Mouse (Mus musculus): ENCODE measurements at regions not wholly inside any gene's neighbourhood (a gene's known extent, or its start where the extent isn't known, plus 50 kb on each side); places are given as distances from the start of the nearest gene placed in this dataset.

- no peak overlapping the region for H3K4me3 ChIP-seq (replicated peaks in 1 of 3; ENCODE audit: low read depth in 2 of 3, low read length in 2 of 3, poor library complexity in 1 of 3)
- peaks cover 0 to 6% of the 10 kb centered on the region in 2 experiments; a peak in 1 of 4 replicates for H3K4me1 ChIP-seq (ENCODE audit: control insufficient read depth in 1 of 2, insufficient read depth in 2 of 2)
- in situ Hi-C loops (cut with MboI; ENCODE audit: low pct_ligation_motif_present, low pct_unique_long_range_greater_than_20kb, low sequenced_read_pairs): no loop called here
- no peak overlapping the region for H3K9ac ChIP-seq (ENCODE audit: insufficient read depth, low read depth)
- no peak overlapping the region for H3K4me2 ChIP-seq (ENCODE audit: insufficient read depth, low read depth, poor library complexity, severe bottlenecking)
- dilution Hi-C loops (cut with MboI; ENCODE audit: extremely low pct_ligation_motif_present, extremely low pct_unique_long_range_greater_than_20kb, low sequenced_read_pairs): no loop called here
- no peaks in the 10 kb centered on the region for H3K79me2 ChIP-seq (replicated peaks; ENCODE audit: control insufficient read depth, extremely low read depth, insufficient read depth, poor library complexity, severe bottlenecking)
- no peak for TF ChIP-seq CTCF (conservative IDR thresholded peaks at IDR 0.05 in 1 of 2, IDR thresholded peaks at IDR 0.05 in 1 of 2; ENCODE audit: low read depth in 2 of 2, low read length in 2 of 2)
- no peak for TF ChIP-seq ETS1 (conservative IDR thresholded peaks at IDR 0.05; ENCODE audit: low read depth, low read length)
- no peak for TF ChIP-seq IRF4 (IDR thresholded peaks at IDR 0.05; ENCODE audit: low read depth, low read length)
- TF ChIP-seq UBTF (IDR thresholded peaks at IDR 0.05; ENCODE audit: low read depth, low read length): no peak
- no peak for TF ChIP-seq HCFC1 (IDR thresholded peaks at IDR 0.05; ENCODE audit: low read depth, low read length)
- TF ChIP-seq TCF12 (IDR thresholded peaks at IDR 0.05; ENCODE audit: low read depth, low read length): no peak
- no peak for TF ChIP-seq GABPA (IDR thresholded peaks at IDR 0.05; ENCODE audit: insufficient replicate concordance, low read depth, low read length)
- TF ChIP-seq RCOR1 (conservative IDR thresholded peaks at IDR 0.05; ENCODE audit: low read depth, low read length): no peak
- no peak for TF ChIP-seq MAX (IDR thresholded peaks at IDR 0.05; ENCODE audit: low read length)
- TF ChIP-seq POLR2AphosphoS2 (IDR thresholded peaks at IDR 0.05; ENCODE audit: low read depth, low read length): no peak
- no peak for TF ChIP-seq JUND (conservative IDR thresholded peaks at IDR 0.05; ENCODE audit: low read depth, low read length)
- TF ChIP-seq ELF1 (IDR thresholded peaks at IDR 0.05; ENCODE audit: low read depth, low read length): no peak
- TF ChIP-seq MYC (IDR thresholded peaks at IDR 0.05; ENCODE audit: low read depth, low read length): no peak
- no peak for TF ChIP-seq CHD2 (IDR thresholded peaks at IDR 0.05; ENCODE audit: low read length)
- TF ChIP-seq MEF2A (IDR thresholded peaks at IDR 0.05; ENCODE audit: borderline replicate concordance, low read depth, low read length): no peak
- TF ChIP-seq NRF1 (IDR thresholded peaks at IDR 0.05; ENCODE audit: low read depth, low read length): no peak
- TF ChIP-seq TBP (conservative IDR thresholded peaks at IDR 0.05; ENCODE audit: low read depth, low read length): no peak
- no peak for TF ChIP-seq PAX5 (IDR thresholded peaks at IDR 0.05; ENCODE audit: low read length)
- H3K9me3 ChIP-seq (replicated peaks; ENCODE audit: low read length): no peaks in the 10 kb centered on the region
- no peaks in the 10 kb centered on the region for H3K27me3 ChIP-seq (replicated peaks)
- no peak overlapping the region for H3K27ac ChIP-seq (ENCODE audit: insufficient read depth, low read depth)
- H3K36me3 ChIP-seq (replicated peaks in 1 of 2; ENCODE audit: control insufficient read depth in 1 of 2, insufficient read depth in 1 of 2, low read length in 1 of 2): no peaks in the 10 kb centered on the region
- DNase-seq (ENCODE audit: extremely low read depth): peak; percentile 12
Measured at GRCm38 (mm10) chr5:80876600-80876999, 143.3 kb upstream of the Adgrl3 start.

- no peaks in the 10 kb centered on the region for H3K9me3 ChIP-seq (replicated peaks; ENCODE audit: low read length)
- H3K27me3 ChIP-seq (replicated peaks): no peaks in the 10 kb centered on the region
- H3K4me1 ChIP-seq (ENCODE audit: control insufficient read depth in 1 of 2, insufficient read depth in 2 of 2): no peaks in the 10 kb centered on the region
- DNase-seq (ENCODE audit: extremely low read depth): no peak
- TF ChIP-seq ZKSCAN1 (IDR thresholded peaks at IDR 0.05; ENCODE audit: borderline replicate concordance, low read depth, low read length): no peak
- no peak for TF ChIP-seq UBTF (IDR thresholded peaks at IDR 0.05; ENCODE audit: low read depth, low read length)
- no peak for TF ChIP-seq BHLHE40 (IDR thresholded peaks at IDR 0.05; ENCODE audit: low read depth, low read length)
- no peak for TF ChIP-seq SMC3 (IDR thresholded peaks at IDR 0.05; ENCODE audit: low read depth, low read length)
- TF ChIP-seq MAX (IDR thresholded peaks at IDR 0.05; ENCODE audit: low read length): no peak
- no peak for TF ChIP-seq NELFE (IDR thresholded peaks at IDR 0.05; ENCODE audit: low read depth, low read length)
- TF ChIP-seq ETS1 (conservative IDR thresholded peaks at IDR 0.05; ENCODE audit: low read depth, low read length): no peak
- TF ChIP-seq JUND (conservative IDR thresholded peaks at IDR 0.05; ENCODE audit: low read depth, low read length): no peak
- TF ChIP-seq CTCF (conservative IDR thresholded peaks at IDR 0.05 in 1 of 2, IDR thresholded peaks at IDR 0.05 in 1 of 2; ENCODE audit: low read depth in 2 of 2, low read length in 2 of 2): no peak
- no peak for TF ChIP-seq USF1 (IDR thresholded peaks at IDR 0.05; ENCODE audit: low read depth, low read length)
- no peak for TF ChIP-seq TBP (conservative IDR thresholded peaks at IDR 0.05; ENCODE audit: low read depth, low read length)
- TF ChIP-seq IRF4 (IDR thresholded peaks at IDR 0.05; ENCODE audit: low read depth, low read length): no peak
- no peak for TF ChIP-seq ZNF384 (IDR thresholded peaks at IDR 0.05; ENCODE audit: low read depth, low read length)
- no peak for TF ChIP-seq ELF1 (IDR thresholded peaks at IDR 0.05; ENCODE audit: low read depth, low read length)
- no peak for TF ChIP-seq GABPA (IDR thresholded peaks at IDR 0.05; ENCODE audit: insufficient replicate concordance, low read depth, low read length)
- no peak for TF ChIP-seq MYC (IDR thresholded peaks at IDR 0.05; ENCODE audit: low read depth, low read length)
- no peak for TF ChIP-seq NRF1 (IDR thresholded peaks at IDR 0.05; ENCODE audit: low read depth, low read length)
- no peak for TF ChIP-seq RCOR1 (conservative IDR thresholded peaks at IDR 0.05; ENCODE audit: low read depth, low read length)
- TF ChIP-seq ZMIZ1 (IDR thresholded peaks at IDR 0.05; ENCODE audit: low read depth, low read length): no peak
- H3K4me2 ChIP-seq (ENCODE audit: insufficient read depth, low read depth, poor library complexity, severe bottlenecking): no peak overlapping the region
- no peak overlapping the region for H3K4me3 ChIP-seq (replicated peaks in 1 of 3; ENCODE audit: low read depth in 2 of 3, low read length in 2 of 3, poor library complexity in 1 of 3)
- no peaks in the 10 kb centered on the region for H3K36me3 ChIP-seq (replicated peaks in 1 of 2; ENCODE audit: control insufficient read depth in 1 of 2, insufficient read depth in 1 of 2, low read length in 1 of 2)
- no peak overlapping the region for H3K9ac ChIP-seq (ENCODE audit: insufficient read depth, low read depth)
- H3K79me2 ChIP-seq (replicated peaks; ENCODE audit: control insufficient read depth, extremely low read depth, insufficient read depth, poor library complexity, severe bottlenecking): no peaks in the 10 kb centered on the region
- no peak overlapping the region for H3K27ac ChIP-seq (ENCODE audit: insufficient read depth, low read depth)
- dilution Hi-C loops (cut with MboI; ENCODE audit: extremely low pct_ligation_motif_present, extremely low pct_unique_long_range_greater_than_20kb, low sequenced_read_pairs) (no loop called here), in situ Hi-C loops (cut with MboI; ENCODE audit: low pct_ligation_motif_present, low pct_unique_long_range_greater_than_20kb, low sequenced_read_pairs) (no loop called here)
Measured at GRCm38 (mm10) chr5:80898230-80898629, 121.7 kb upstream of the Adgrl3 start.

Data from CH12.LX (cell line).